Mouse (Mus musculus) cerebellum, postnatal 14 days (tissue): ENCODE results near the gene Tymp.

Experiments
- DNase-seq, 2 experiments: peaks; one replicate each; pipeline ENCODE4 v3.0.0; 2021; ENCODE audit warnings: mixed read lengths in 2 of 2

The Tymp gene

GRCm38 (mm10) chr15:89376957-89377356 is at the start of gene Tymp:
Gene Tymp (minus strand): TSS chr15:89377039.
- DNase-seq = no peak

GRCm38 (mm10) chr15:89425711-89426121 is 48.9 kb upstream of the Tymp start, which contains the start of gene Cpt1b:
Gene Cpt1b (minus strand): TSS chr15:89425863.
- no peak for DNase-seq

- no peak for DNase-seq
Observed at GRCm38 (mm10) chr15:89424621-89425020, 47.8 kb upstream of the Tymp start.

- DNase-seq = no peak
Observed at GRCm38 (mm10) chr15:89421938-89422337, 45.1 kb upstream of the Tymp start.

- DNase-seq = peak; percentile 34 to 51
Observed at GRCm38 (mm10) chr15:89415282-89415681, 38.4 kb upstream of the Tymp start.

GRCm38 (mm10) chr15:89410118-89410517 is 33.3 kb upstream of the Tymp start, which contains the start of gene Syce3:
Gene Syce3 (minus strand): TSS chr15:89410503.
- DNase-seq = no peak

GRCm38 (mm10) chr15:89406691-89407090 is 29.9 kb upstream of the Tymp start:
- no peak for DNase-seq

- no peak for DNase-seq
Observed at GRCm38 (mm10) chr15:89404831-89405623, 28.2 kb upstream of the Tymp start.

GRCm38 (mm10) chr15:89402471-89402870 is 25.6 kb upstream of the Tymp start:
- DNase-seq = no peak

- no peak for DNase-seq
Observed at GRCm38 (mm10) chr15:89399716-89400115, 22.9 kb upstream of the Tymp start.

- peak; percentile 38 to 42 for DNase-seq
Observed at GRCm38 (mm10) chr15:89398146-89398545, 21.3 kb upstream of the Tymp start.

GRCm38 (mm10) chr15:89396883-89397282 is 20.0 kb upstream of the Tymp start:
- DNase-seq = no peak

- peak; percentile 50 to 76 for DNase-seq
Observed at GRCm38 (mm10) chr15:89390081-89390480, 13.2 kb upstream of the Tymp start.

GRCm38 (mm10) chr15:89387127-89387526 is 10.3 kb upstream of the Tymp start:
- peak in 1 of 2 experiments; percentile 7 for DNase-seq

GRCm38 (mm10) chr15:89384617-89385016 is 7.8 kb upstream of the Tymp start, which contains the start of gene Klhdc7b:
Gene Klhdc7b (plus strand): TSS chr15:89384917.
- peak in 1 of 2 experiments; percentile 3 for DNase-seq

GRCm38 (mm10) chr15:89379429-89379828 is 2.6 kb upstream of the Tymp start:
- peak; percentile 69 for DNase-seq

GRCm38 (mm10) chr15:89378831-89379401 is 2.1 kb upstream of the Tymp start, which contains the start of gene Odf3b:
Gene Odf3b (minus strand): TSS chr15:89379282.
- peak; percentile 81 to 87 for DNase-seq

- DNase-seq = no peak
Observed at GRCm38 (mm10) chr15:89377938-89378828, 1.3 kb upstream of the Tymp start.

GRCm38 (mm10) chr15:89377362-89377761 is 523 bp upstream of the Tymp start:
- DNase-seq = peak in 1 of 2 experiments; percentile 15

GRCm38 (mm10) chr15:89376040-89376439 is 799 bp downstream of the Tymp start:
- no peak for DNase-seq

- DNase-seq = no peak
Observed at GRCm38 (mm10) chr15:89374801-89375534, 1.9 kb downstream of the Tymp start.

GRCm38 (mm10) chr15:89374340-89374739 is 2.5 kb downstream of the Tymp start:
- no peak for DNase-seq
